Comparison of ENCODE assay signal across 21 mouse cellular contexts in genomic region chr8:47056086-47056485, GRCm38 (mm10).
A peak's percentile ranks its signal among the peaks of the same experiment; 100 is the strongest.
DNase-seq lines count a peak whose midpoint lies in the region; ATAC-seq and TF ChIP-seq lines count a peak whose summit lies in the region.
"Had no signal": no experiment of that assay in that cellular context is flagged by ENCODE, and none has a peak within 500 bp of the region (broad histone marks: within the 10 kb centered on the region; RNA-seq: fewer than 3 reads in every experiment).

No protein-coding gene starts in this region.

- in situ Hi-C loops in Patski (cut with MboI; ENCODE audit: low pct_unique_long_range_greater_than_20kb): no loop called here

- H3K4me2 ChIP-seq in intestine, embryonic 14.5 days (ENCODE audit: low read length): no peak overlapping the region
- H3K4me2 ChIP-seq in intestine, embryonic 15.5 days (replicated peaks): no peak overlapping the region
- no peak overlapping the region for H3K4me2 ChIP-seq in forebrain, embryonic 11.5 days (ENCODE audit: low read depth, low read length, severe bottlenecking)
- H3K4me2 ChIP-seq in forebrain, embryonic 12.5 days: no peak overlapping the region
- H3K4me2 ChIP-seq: embryonic facial prominence, embryonic 12.5 days; forebrain, embryonic 13.5 days; forebrain, embryonic 15.5 days had no signal

- 83% methylated on average over 1 of the region's 1 CpGs for whole genome bisulfite sequencing in intestine, embryonic 14.5 days
- WGBS in intestine, embryonic 15.5 days: 96% methylated on average over 1 of the region's 1 CpGs
- 83% methylated on average over 1 of the region's 1 CpGs for whole genome bisulfite sequencing in forebrain, embryonic 11.5 days
- 100% methylated on average over 1 of the region's 1 CpGs for WGBS in forebrain, embryonic 12.5 days

- H3K27me3 ChIP-seq in intestine, embryonic 14.5 days (replicated peaks; ENCODE audit: control insufficient read depth, insufficient read depth, low read length): no peaks in the 10 kb centered on the region
- H3K27me3 ChIP-seq in intestine, embryonic 15.5 days (replicated peaks): no peaks in the 10 kb centered on the region
- no peaks in the 10 kb centered on the region for H3K27me3 ChIP-seq in Patski
- no peaks in the 10 kb centered on the region for H3K27me3 ChIP-seq in forebrain, embryonic 11.5 days (ENCODE audit: control insufficient read depth, insufficient read depth, low read length)
- H3K27me3 ChIP-seq in forebrain, embryonic 12.5 days: no peaks in the 10 kb centered on the region
- H3K27me3 ChIP-seq: embryonic facial prominence, embryonic 12.5 days; forebrain, embryonic 13.5 days; forebrain, embryonic 15.5 days had no signal

- CTCF ChIA-PET in Patski (lab: Charles Lee): interaction anchor here (1.2 kb wide), 1 partner anchor 315 kb away, joined by 3 read pairs; no protein-coding TSS in a partner anchor

- H3K4me1 ChIP-seq in intestine, embryonic 14.5 days (replicated peaks; ENCODE audit: control insufficient read depth, insufficient read depth, low read length): no peaks in the 10 kb centered on the region
- no peaks in the 10 kb centered on the region for H3K4me1 ChIP-seq in intestine, embryonic 15.5 days (replicated peaks)
- H3K4me1 ChIP-seq in forebrain, embryonic 11.5 days (replicated peaks; ENCODE audit: control insufficient read depth, insufficient read depth, low read length): no peaks in the 10 kb centered on the region
- H3K4me1 ChIP-seq in forebrain, embryonic 12.5 days: no peaks in the 10 kb centered on the region
- H3K4me1 ChIP-seq: embryonic facial prominence, embryonic 12.5 days; forebrain, embryonic 13.5 days; forebrain, embryonic 15.5 days had no signal

- DNase-seq in intestine, embryonic 14.5 days (ENCODE audit: low spot score): peak; percentile 21
- DNase-seq in Patski (ENCODE audit: low read depth, low spot score): no peak
- DNase-seq in fibroblast of lung, adult 2 months (ENCODE audit: low read depth): peak; percentile 89
- no peak for DNase-seq in forebrain, embryonic 11.5 days (ENCODE audit: low spot score)
- DNase-seq: adrenal gland, adult 2 months; adrenal gland, postnatal 10 days; adrenal gland, postnatal 25 days; cerebellum, adult 11 months; cerebellum, adult 18-20 months; cerebellum, adult 8-10 months; cerebellum, adult 9-11 months; cerebellum, postnatal 14 days; cerebellum, postnatal 36 days; forebrain, postnatal 0 days had no signal

- no peaks in the 10 kb centered on the region for H3K36me3 ChIP-seq in intestine, embryonic 14.5 days (ENCODE audit: control insufficient read depth, insufficient read depth, low read length)
- no peaks in the 10 kb centered on the region for H3K36me3 ChIP-seq in intestine, embryonic 15.5 days
- H3K36me3 ChIP-seq in forebrain, embryonic 11.5 days (ENCODE audit: control insufficient read depth, insufficient read depth, low read length): no peaks in the 10 kb centered on the region
- no peaks in the 10 kb centered on the region for H3K36me3 ChIP-seq in forebrain, embryonic 12.5 days (replicated peaks)
- H3K36me3 ChIP-seq: embryonic facial prominence, embryonic 10.5 days; embryonic facial prominence, embryonic 12.5 days; forebrain, embryonic 15.5 days had no signal

- H3K9ac ChIP-seq in intestine, embryonic 14.5 days (ENCODE audit: low read length): no peak overlapping the region
- no peak overlapping the region for H3K9ac ChIP-seq in intestine, embryonic 15.5 days
- H3K9ac ChIP-seq in forebrain, embryonic 11.5 days (ENCODE audit: low read length): no peak overlapping the region
- no peak overlapping the region for H3K9ac ChIP-seq in forebrain, embryonic 12.5 days
- H3K9ac ChIP-seq: embryonic facial prominence, embryonic 12.5 days; forebrain, embryonic 13.5 days; forebrain, embryonic 15.5 days; forebrain, postnatal 0 days had no signal

- no peak for ATAC-seq in intestine, embryonic 14.5 days (replicated peaks; ENCODE audit: low FRiP score, low TSS enrichment, low read depth)
- no peak for ATAC-seq in intestine, embryonic 15.5 days
- ATAC-seq in Patski: peak; percentile 54
- no peak for ATAC-seq in forebrain, embryonic 11.5 days (replicated peaks; ENCODE audit: low FRiP score)
- ATAC-seq in forebrain, embryonic 12.5 days (ENCODE audit: low FRiP score): no peak
- ATAC-seq: forebrain, embryonic 13.5 days; forebrain, embryonic 15.5 days; forebrain, postnatal 0 days had no signal

- no peaks in the 10 kb centered on the region for H3K9me3 ChIP-seq in intestine, embryonic 14.5 days (ENCODE audit: control insufficient read depth, low read length)
- no peaks in the 10 kb centered on the region for H3K9me3 ChIP-seq in intestine, embryonic 15.5 days
- H3K9me3 ChIP-seq in forebrain, embryonic 11.5 days (ENCODE audit: control insufficient read depth, low read length): no peaks in the 10 kb centered on the region
- H3K9me3 ChIP-seq in forebrain, embryonic 12.5 days: no peaks in the 10 kb centered on the region
- H3K9me3 ChIP-seq: embryonic facial prominence, embryonic 10.5 days; embryonic facial prominence, embryonic 12.5 days; forebrain, embryonic 13.5 days; forebrain, embryonic 15.5 days had no signal

- no peak overlapping the region for H3K4me3 ChIP-seq in intestine, embryonic 14.5 days (ENCODE audit: low read depth, low read length)
- no peak overlapping the region for H3K4me3 ChIP-seq in intestine, embryonic 15.5 days (replicated peaks)
- no peak overlapping the region for H3K4me3 ChIP-seq in forebrain, embryonic 11.5 days (ENCODE audit: low read depth, low read length)
- H3K4me3 ChIP-seq in forebrain, embryonic 12.5 days (replicated peaks): no peak overlapping the region
- H3K4me3 ChIP-seq: embryonic facial prominence, embryonic 10.5 days; embryonic facial prominence, embryonic 12.5 days; erythroblast, embryonic 14.5 days; forebrain, embryonic 13.5 days; forebrain, embryonic 15.5 days had no signal

- H3K27ac ChIP-seq in intestine, embryonic 14.5 days (ENCODE audit: low read depth): no peak overlapping the region
- H3K27ac ChIP-seq in intestine, embryonic 15.5 days: no peak overlapping the region
- H3K27ac ChIP-seq in forebrain, embryonic 11.5 days (ENCODE audit: low read depth, low read length): no peak overlapping the region
- no peak overlapping the region for H3K27ac ChIP-seq in forebrain, embryonic 12.5 days
- H3K27ac ChIP-seq: embryonic facial prominence, embryonic 10.5 days; embryonic facial prominence, embryonic 12.5 days; forebrain, embryonic 13.5 days; forebrain, embryonic 15.5 days had no signal

- POLR2A ChIA-PET in Patski (lab: Charles Lee): no interaction called here

- no peak for TF ChIP-seq CTCF in Patski (IDR thresholded peaks at IDR 0.05)

Comparison
In these comparisons a context has a peak if more than half of its experiments do, and no peak if none do; other contexts are left out.
1. DNase-seq: peak in intestine, embryonic 14.5 days (single experiment) and fibroblast of lung, adult 2 months (single experiment); none in Patski (single experiment) and forebrain, embryonic 11.5 days (single experiment).